Mouse (Mus musculus) E14TG2a.4 (cell line): Measurements from ENCODE around the gene Get4.

ENCODE experiments used
- CTCF ChIP-seq: conservative IDR thresholded peaks from 2 replicates; pipeline ENCODE4 v1.5.1; 2014; ENCODE audit warnings: low read length
- POU5F1 ChIP-seq: IDR thresholded peaks from 2 replicates; pipeline ENCODE4 v1.6.1; 2014; ENCODE audit warnings: low read length, borderline replicate concordance

GRCm38 (mm10) chr5:139203312-139203711 is 48.8 kb upstream of the Get4 start:
- TF ChIP-seq CTCF: no peak
- no peak for TF ChIP-seq POU5F1
